Mouse (Mus musculus) right cerebral cortex, postnatal 10 days (tissue): ENCODE results near the gene Tbc1d2.
"Not testable (repeated sequence)": the region's sequence is repeated elsewhere in the genome, so short reads cannot be mapped to it uniquely, and the experiment has no call there.

Source experiments
- DNase-seq, 2 experiments: peaks; one replicate each; pipeline ENCODE4 v3.0.0; 2021; ENCODE audit warnings: low spot score in 2 of 2

Gene Tbc1d2

DNA sequence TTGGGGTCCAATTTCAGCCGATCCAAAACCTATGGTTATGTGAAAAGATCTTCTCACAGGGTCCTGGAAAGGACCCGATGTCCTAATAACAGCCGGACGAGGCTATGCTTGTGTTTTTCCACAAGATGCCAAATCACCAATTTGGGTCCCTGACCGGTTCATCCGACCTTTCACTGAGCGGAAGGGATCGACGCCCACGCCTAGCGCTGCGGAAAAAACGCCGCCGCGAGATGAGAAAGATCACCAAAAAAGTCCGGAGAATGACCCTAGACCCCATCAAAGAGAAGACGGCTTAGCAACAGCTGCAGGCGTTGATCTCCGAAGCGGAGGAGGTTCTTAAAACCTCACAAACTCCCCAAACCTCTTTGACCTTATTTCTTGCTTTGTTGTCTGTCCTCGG is 68.4 kb downstream of the Tbc1d2 start:
- DNase-seq, result not testable (repeated sequence)

GRCm38 (mm10) chr4:46580799-46581243 is 69.2 kb downstream of the Tbc1d2 start:
- not testable (repeated sequence) for DNase-seq

GRCm38 (mm10) chr4:46578796-46579346 is 71.1 kb downstream of the Tbc1d2 start:
- DNase-seq, result not testable (repeated sequence)

DNA sequence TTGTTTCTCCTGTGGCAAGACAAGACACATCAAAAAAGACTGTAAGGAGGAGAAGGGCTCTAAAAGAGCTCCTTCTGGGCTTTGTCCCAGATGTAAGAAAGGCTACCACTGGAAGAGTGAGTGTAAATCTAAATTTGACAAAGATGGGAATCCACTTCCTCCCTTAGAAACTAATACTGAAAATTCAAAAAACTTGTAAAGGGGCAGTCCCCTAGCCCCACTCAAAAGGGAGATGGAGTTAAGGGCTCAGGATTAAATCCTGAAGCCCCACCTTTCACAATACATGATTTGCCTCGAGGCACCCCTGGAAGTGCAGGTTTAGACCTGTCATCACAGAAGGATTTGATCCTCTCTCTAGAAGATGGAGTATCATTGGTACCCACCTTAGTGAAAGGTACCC is 71.8 kb downstream of the Tbc1d2 start:
- DNase-seq, result no peak

GRCm38 (mm10) chr4:46575509-46576284 is 74.3 kb downstream of the Tbc1d2 start:
- DNase-seq, result not testable (repeated sequence)

GRCm38 (mm10) chr4:46574841-46575240 is 75.2 kb downstream of the Tbc1d2 start:
- no peak for DNase-seq

GRCm38 (mm10) chr4:46574024-46574753 is 75.8 kb downstream of the Tbc1d2 start:
- peak in 1 of 2 experiments; percentile 18 for DNase-seq

- DNase-seq, result no peak
These were observed 77.4 kb downstream of the Tbc1d2 start for GRCm38 (mm10) chr4:46572616-46573015.

DNA sequence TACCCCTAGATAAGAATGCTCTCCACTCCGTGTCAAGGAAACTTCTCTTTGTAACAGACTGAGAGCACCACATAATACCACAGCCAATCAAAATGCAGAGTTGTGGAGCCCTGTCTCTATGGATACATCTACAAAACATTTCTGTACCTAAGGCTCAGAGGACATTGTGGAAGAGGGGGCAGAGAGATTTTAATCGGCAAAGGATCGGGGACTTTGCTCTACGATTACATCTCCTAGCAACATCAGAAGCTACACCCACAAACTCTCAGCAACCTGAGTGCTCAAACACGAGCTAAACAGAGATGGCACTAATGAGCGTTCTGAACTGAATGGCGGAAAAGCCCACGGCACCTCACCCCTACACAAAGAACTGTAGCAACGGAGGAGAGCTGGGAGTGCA is 78.3 kb downstream of the Tbc1d2 start:
- DNase-seq, result no peak

DNA sequence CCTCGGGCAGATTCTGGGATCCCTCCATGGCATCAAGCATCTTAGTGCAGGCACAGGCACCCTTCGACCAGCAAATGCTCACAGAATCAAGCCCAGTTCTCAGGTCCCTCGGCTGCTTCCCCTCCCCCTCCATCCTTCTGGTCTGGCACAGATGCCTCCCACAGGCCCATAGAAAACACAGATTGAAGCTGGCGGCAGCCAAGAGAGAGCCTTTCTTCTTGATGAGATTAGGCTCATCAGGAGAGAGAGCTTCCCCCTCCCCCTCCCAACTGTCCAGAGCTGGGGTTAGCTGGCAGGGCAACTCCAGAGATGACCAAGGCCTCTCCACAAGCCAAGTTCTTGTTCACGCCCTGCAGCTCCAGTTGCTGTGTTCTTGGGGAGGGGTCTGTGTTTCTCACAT is 80.3 kb downstream of the Tbc1d2 start:
- DNase-seq, result peak; percentile 81 to 83

- no peak for DNase-seq
These were observed 81.8 kb downstream of the Tbc1d2 start for GRCm38 (mm10) chr4:46568169-46568568.

DNA sequence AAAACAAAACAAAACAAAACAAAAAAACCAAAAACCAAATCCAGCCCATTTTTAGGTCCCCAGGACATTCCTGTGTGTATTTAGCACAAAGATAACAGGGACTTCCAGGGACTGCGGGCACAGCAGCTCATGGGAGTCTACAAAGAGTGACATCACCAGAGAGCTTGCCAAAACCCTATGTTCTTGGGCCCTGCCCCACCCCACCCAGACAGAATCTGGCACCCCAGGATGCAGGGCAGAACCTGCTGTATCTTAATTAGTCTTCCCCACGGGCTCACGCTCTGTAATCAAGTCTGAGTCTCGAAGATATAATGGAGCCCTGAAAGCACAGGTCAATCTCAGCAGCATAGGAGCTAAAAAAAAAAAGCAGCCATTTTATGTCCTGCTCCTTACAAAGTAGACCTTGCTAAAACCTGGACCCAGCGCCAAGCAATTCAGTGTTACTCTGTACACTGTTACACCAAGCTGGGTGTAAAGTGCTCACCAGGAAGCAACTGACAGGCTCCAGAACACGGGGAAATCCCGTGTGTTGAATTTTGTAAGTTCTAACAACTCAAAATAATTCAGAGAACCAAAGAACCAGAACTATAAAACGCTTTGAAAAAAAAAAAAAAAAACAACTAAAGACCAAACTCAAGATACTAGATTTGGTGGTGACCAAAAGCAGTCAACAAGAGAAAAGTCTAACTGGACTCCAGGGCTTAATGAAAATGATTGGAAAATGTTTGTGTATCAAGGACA is 82.9 kb downstream of the Tbc1d2 start:
- no peak for DNase-seq

GRCm38 (mm10) chr4:46565393-46565955 is 84.5 kb downstream of the Tbc1d2 start:
- no peak for DNase-seq

GRCm38 (mm10) chr4:46564247-46564646 is 85.8 kb downstream of the Tbc1d2 start:
- DNase-seq, result no peak

DNA sequence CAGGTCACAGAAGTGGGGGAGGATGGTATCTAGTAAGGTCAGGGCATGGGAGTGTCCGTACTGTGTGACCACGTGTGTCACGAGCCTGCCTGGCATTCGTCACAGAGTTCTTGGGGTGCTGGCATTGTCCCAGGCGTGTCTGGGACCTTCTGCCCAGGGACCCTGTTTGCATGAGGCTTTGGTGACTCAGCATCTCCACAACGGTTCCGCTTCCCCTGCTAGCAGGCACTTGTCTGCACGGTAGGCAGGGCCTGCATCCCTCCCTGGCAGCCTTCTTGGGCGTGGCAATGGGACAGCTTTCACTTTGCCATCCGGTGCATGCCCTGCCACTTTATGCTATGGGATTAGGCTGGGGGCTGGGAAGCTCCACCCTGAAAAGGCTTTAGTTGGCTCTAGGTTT is 86.2 kb downstream of the Tbc1d2 start:
- peak in 1 of 2 experiments; percentile 54 for DNase-seq

DNA sequence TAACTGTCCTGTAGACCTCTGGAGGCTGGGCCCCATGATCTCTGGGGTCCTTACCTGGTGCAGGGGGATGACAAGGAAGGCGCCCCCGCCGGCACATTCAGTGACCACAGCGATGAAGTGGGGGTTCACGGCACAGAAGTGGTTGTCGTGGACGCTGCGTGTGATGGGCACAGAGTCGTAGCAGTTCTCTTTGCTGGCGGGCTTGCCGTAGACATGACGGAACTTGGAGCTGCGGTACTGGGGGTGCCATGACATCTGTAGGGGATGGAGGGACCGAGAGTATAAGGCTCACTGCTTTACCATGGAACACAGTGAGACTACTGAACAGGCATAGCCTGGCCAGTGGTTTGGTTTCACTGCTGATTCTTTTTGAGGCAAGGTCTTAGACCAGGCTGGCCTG is 87.2 kb downstream of the Tbc1d2 start:
- DNase-seq, result peak in 1 of 2 experiments; percentile 19

DNA sequence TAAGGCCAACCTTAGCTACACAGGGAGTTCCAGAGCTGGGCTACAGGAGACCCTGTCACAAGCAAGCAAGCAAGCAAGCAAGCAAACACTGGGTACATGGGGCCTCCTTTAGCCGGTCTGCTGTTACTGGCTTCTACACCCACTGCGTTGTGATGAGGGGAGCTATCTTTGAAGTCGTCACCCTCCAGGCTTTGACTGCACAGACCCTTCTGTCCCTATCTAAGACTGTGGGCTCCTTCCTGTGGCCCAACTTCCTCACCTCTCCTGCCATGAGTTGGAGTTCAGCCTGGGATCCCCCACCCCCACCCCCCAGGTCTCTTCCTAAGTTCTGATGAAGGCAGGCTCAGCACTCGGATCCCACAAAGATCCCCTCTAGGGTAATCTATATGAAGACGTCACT is 88.0 kb downstream of the Tbc1d2 start:
- no peak for DNase-seq

- DNase-seq, result no peak
These were observed 89.8 kb downstream of the Tbc1d2 start for GRCm38 (mm10) chr4:46560069-46560705.

GRCm38 (mm10) chr4:46558672-46559667 is 91.0 kb downstream of the Tbc1d2 start:
- peak in 1 of 2 experiments; percentile 19 for DNase-seq

- no peak for DNase-seq
These were observed 93.1 kb downstream of the Tbc1d2 start for GRCm38 (mm10) chr4:46556933-46557332.
